Mouse (Mus musculus) layer of hippocampus, adult 2 months (tissue): Measurements from ENCODE around the gene Yipf2. TPM values are rescaled to one million over a fixed set of nuclear protein-coding genes. Genes with fewer than 3 reads are reported as not detected.

ENCODE experiments used
- DNase-seq, 2 experiments: peaks; one replicate each; pipeline ENCODE4 v3.0.0; 2022; ENCODE audit warnings: low spot score in 2 of 2
- H3K27ac ChIP-seq: fragments of 200-600 bp; 2 replicates; pipeline ENCODE4 v1.8.1; 2022
- H3K4me3 ChIP-seq: fragments of 200-600 bp; 2 replicates; pipeline ENCODE4 v1.8.1; 2022; ENCODE audit warnings: mild to moderate bottlenecking
- CTCF ChIP-seq: fragments of 200-600 bp; conservative IDR thresholded peaks from 2 replicates; pipeline ENCODE4 v1.8.1; 2022; ENCODE audit warnings: antibody characterized with exemption, mild to moderate bottlenecking, moderate library complexity
- long read RNA-seq, 2 experiments: library from polyadenylated mRNA; stranded (forward); transcript quantifications; one replicate each; pipeline ENCODE4 v2.0.0; 2021; ENCODE audit warnings: borderline mapping rate in 2 of 2
- total RNA-seq, 2 experiments: library from RNA; stranded (reverse); gene quantifications; 2 replicates each; pipeline ENCODE4 v1.2.3; 2021

Yipf2 gene
- 10 to 100 TPM; 18.6 to 19.8 TPM for total RNA-seq
- long read RNA-seq, experiment 1, partial matches to known transcripts = 10 of 19 reads
- long read RNA-seq, experiment 1, other reads (novel, unspliced or antisense) = 5 of 19 reads
- long read RNA-seq, experiment 2, transcript Yipf2-201 (8 exons, 2,174 nt) = major isoform, 6 of 36 reads
- long read RNA-seq, experiment 2, transcript Yipf2-202 (10 exons, 1,894 nt) = minor isoform, 5 of 36 reads
- long read RNA-seq, experiment 2, partial matches to known transcripts = 13 of 36 reads
- long read RNA-seq, experiment 2, other reads (novel, unspliced or antisense) = 11 of 36 reads

- peak within 1 kb of the TSS; percentile 91 for H3K4me3 ChIP-seq
- no peak for TF ChIP-seq CTCF
- DNase-seq = peak; percentile 92 to 94
- H3K27ac ChIP-seq = peak within 1 kb of the TSS; percentile 90
Observed at GRCm38 (mm10) chr9:21592703-21593121, at the start of gene Yipf2, which contains the start of gene Timm29. TSS of gene Yipf2 (minus strand) at chr9:21592828. TSS of gene Timm29 (plus strand) at chr9:21592722.

GRCm38 (mm10) chr9:21639031-21639430, 46.4 kb upstream of the Yipf2 start:
- H3K27ac ChIP-seq = no peak overlapping the region
- no peak for DNase-seq
- H3K4me3 ChIP-seq = no peak overlapping the region

GRCm38 (mm10) chr9:21635639-21636038, 43.0 kb upstream of the Yipf2 start:
- no peak for DNase-seq
- Histone ChIP-seq H3K4me3 (no peak overlapping the region), H3K27ac (peak overlapping the region; percentile 15; the same call in 1 of the 2 replicates)
- no peak for TF ChIP-seq CTCF

More at GRCm38 (mm10) chr9:21639031-21639430, 46.4 kb upstream of the Yipf2 start:
- no peak for TF ChIP-seq CTCF

GRCm38 (mm10) chr9:21633106-21633505, 40.5 kb upstream of the Yipf2 start:
- peak overlapping the region; percentile 32; the same call in 1 of the 2 replicates for H3K27ac ChIP-seq
- H3K4me3 ChIP-seq = no peak overlapping the region
- TF ChIP-seq CTCF = no peak
- DNase-seq = no peak

GRCm38 (mm10) chr9:21630673-21631072, 38.0 kb upstream of the Yipf2 start:
- DNase-seq = peak; percentile 31 to 68
- TF ChIP-seq CTCF = peak; percentile 85
- Histone ChIP-seq H3K4me3 (no peak overlapping the region), H3K27ac (0 out of 2 replicates have a peak overlapping the region, but pooled peaks have one; percentile 5)

GRCm38 (mm10) chr9:21627145-21627795, 34.6 kb upstream of the Yipf2 start:
- DNase-seq = no peak
- Histone ChIP-seq H3K27ac (no peak overlapping the region; the same call in 1 of the 2 replicates), H3K4me3 (no peak overlapping the region)
- TF ChIP-seq CTCF = no peak; the same call in 1 of the 2 replicates

GRCm38 (mm10) chr9:21626571-21626970, 33.9 kb upstream of the Yipf2 start:
- DNase-seq = no peak
- Histone ChIP-seq H3K27ac (no peak overlapping the region), H3K4me3 (no peak overlapping the region)
- peak; percentile 71 for TF ChIP-seq CTCF

- TF ChIP-seq CTCF = no peak
- H3K4me3 ChIP-seq = no peak overlapping the region
- H3K27ac ChIP-seq = no peak overlapping the region
- DNase-seq = no peak
Observed at GRCm38 (mm10) chr9:21625342-21626339, 33.0 kb upstream of the Yipf2 start.

- DNase-seq = no peak
- H3K27ac ChIP-seq = no peak overlapping the region
- no peak overlapping the region for H3K4me3 ChIP-seq
- no peak for TF ChIP-seq CTCF
Observed at GRCm38 (mm10) chr9:21622676-21623075, 30.0 kb upstream of the Yipf2 start.

- no peak overlapping the region for H3K27ac ChIP-seq
- TF ChIP-seq CTCF = no peak
- H3K4me3 ChIP-seq = no peak overlapping the region
- no peak for DNase-seq
Observed at GRCm38 (mm10) chr9:21620229-21620628, 27.6 kb upstream of the Yipf2 start.

- DNase-seq = no peak
- Histone ChIP-seq H3K27ac (peak overlapping the region; percentile 98), H3K4me3 (peak overlapping the region; percentile 97)
- no peak for TF ChIP-seq CTCF
Observed at GRCm38 (mm10) chr9:21617066-21617465, 24.4 kb upstream of the Yipf2 start.

- no peak for TF ChIP-seq CTCF
- H3K27ac ChIP-seq = peak overlapping the region; percentile 98
- peak; percentile 70 to 81 for DNase-seq
- peak overlapping the region; percentile 97 for H3K4me3 ChIP-seq
Observed at GRCm38 (mm10) chr9:21616232-21616781, 23.7 kb upstream of the Yipf2 start.
